Mouse (Mus musculus) heart, embryonic 10.5 days (tissue): ENCODE measurements around the gene Mef2c. TPM values are rescaled to one million over a fixed set of nuclear protein-coding genes. Genes with fewer than 3 reads are reported as not detected.

ENCODE experiments used
- DNase-seq: peaks from one replicate; pipeline ENCODE4 v3.0.0-alpha.2; 2017; ENCODE audit warnings: low spot score
- H3K27ac ChIP-seq: fragments of 300-500 bp; sonication (generic); 2 replicates; pipeline ENCODE4 v1.5.1; 2016; ENCODE audit warnings: mild to moderate bottlenecking
- H3K27me3 ChIP-seq: fragments of 300-500 bp; sonication (generic); 2 replicates; pipeline ENCODE4 v1.6.1; 2016; ENCODE audit warnings: mild to moderate bottlenecking; ENCODE audit not compliant: poor library complexity, insufficient read depth, severe bottlenecking
- H3K36me3 ChIP-seq: fragments of 300-500 bp; sonication (generic); 2 replicates; pipeline ENCODE4 v1.6.1; 2016; ENCODE audit warnings: mild to moderate bottlenecking, moderate library complexity
- H3K4me1 ChIP-seq: fragments of 300-500 bp; sonication (generic); 2 replicates; pipeline ENCODE4 v1.6.1; 2016; ENCODE audit warnings: mild to moderate bottlenecking
- H3K4me3 ChIP-seq: fragments of 300-500 bp; sonication (generic); 2 replicates; pipeline ENCODE4 v1.5.1; 2016; ENCODE audit warnings: mild to moderate bottlenecking, moderate library complexity
- H3K9me3 ChIP-seq: fragments of 300-500 bp; sonication (generic); 2 replicates; pipeline ENCODE4 v1.6.1; 2016; ENCODE audit warnings: mild to moderate bottlenecking, moderate library complexity
- WGBS: fragments of 180-500 bp; shearing (Covaris S2); methylation state at CpG from one replicate; pipeline ENCODE4 v1.1.7; 2016; 5-methylcytosine and 5-hydroxymethylcytosine counted together
- polyA plus RNA-seq: library from polyadenylated mRNA; unstranded; fragments of >200 nt; fragmentation: Nextera tagmentation; extraction: Ambion mirVana; gene quantifications from 2 replicates; pipeline ENCODE4 v1.2.1, GENCODE M21; 2016

Mef2c gene
- polyA plus RNA-seq, 1 experiment from 2014 or later = 100 TPM

GRCm38 (mm10) chr13:83608851-83609516 is 105.2 kb downstream of the Mef2c start:
- H3K4me1 ChIP-seq = peaks cover 26% of the 10 kb centered on the region
- H3K36me3 ChIP-seq = no peaks in the 10 kb centered on the region
- DNase-seq = no peak
- H3K9me3 ChIP-seq = no peaks in the 10 kb centered on the region
- WGBS = 75% methylated on average over 3 of the region's 3 CpGs
- H3K27me3 ChIP-seq = no peaks in the 10 kb centered on the region
- H3K4me3 ChIP-seq = no peak overlapping the region
- peak overlapping the region; percentile 42; the same call in 1 of the 2 replicates for H3K27ac ChIP-seq

- H3K27me3 ChIP-seq = no peaks in the 10 kb centered on the region
- no peak for DNase-seq
- 74% methylated on average over 3 of the region's 3 CpGs for WGBS
- H3K36me3 ChIP-seq = no peaks in the 10 kb centered on the region
- no peak overlapping the region for H3K27ac ChIP-seq
- H3K4me1 ChIP-seq = peaks cover 23% of the 10 kb centered on the region
- no peak overlapping the region for H3K4me3 ChIP-seq
- no peaks in the 10 kb centered on the region for H3K9me3 ChIP-seq
Observed at GRCm38 (mm10) chr13:83609517-83609878, 105.7 kb downstream of the Mef2c start.

- H3K27me3 ChIP-seq = no peaks in the 10 kb centered on the region
- WGBS = 83% methylated on average over 8 of the region's 8 CpGs
Observed at GRCm38 (mm10) chr13:83610124-83610523, 106.3 kb downstream of the Mef2c start.

GRCm38 (mm10) chr13:83612195-83612594 is 108.4 kb downstream of the Mef2c start:
- no peak for DNase-seq
- Histone ChIP-seq H3K27me3 (no peaks in the 10 kb centered on the region), H3K4me1 (peaks cover 12% of the 10 kb centered on the region; the same call in 1 of the 2 replicates), H3K4me3 (no peak overlapping the region), H3K27ac (no peak overlapping the region), H3K36me3 (no peaks in the 10 kb centered on the region), H3K9me3 (no peaks in the 10 kb centered on the region)
- 74% methylated on average over 1 of the region's 1 CpGs for WGBS

More at GRCm38 (mm10) chr13:83610124-83610523, 106.3 kb downstream of the Mef2c start:
- no peak overlapping the region for H3K27ac ChIP-seq
- no peak for DNase-seq
- H3K4me3 ChIP-seq = no peak overlapping the region
- H3K4me1 ChIP-seq = peaks cover 18% of the 10 kb centered on the region; the same call in 1 of the 2 replicates
- no peaks in the 10 kb centered on the region for H3K36me3 ChIP-seq
- no peaks in the 10 kb centered on the region for H3K9me3 ChIP-seq

- no peak for DNase-seq
- Histone ChIP-seq H3K27ac (no peak overlapping the region), H3K27me3 (no peaks in the 10 kb centered on the region), H3K36me3 (no peaks in the 10 kb centered on the region), H3K9me3 (no peaks in the 10 kb centered on the region), H3K4me1 (no peaks in the 10 kb centered on the region), H3K4me3 (no peak overlapping the region)
- WGBS = 85% methylated on average over 3 of the region's 3 CpGs
Observed at GRCm38 (mm10) chr13:83615875-83616274, 112.0 kb downstream of the Mef2c start.

- Histone ChIP-seq H3K27me3 (no peaks in the 10 kb centered on the region), H3K36me3 (peaks cover 7% of the 10 kb centered on the region; the same call in 1 of the 2 replicates), H3K4me1 (no peaks in the 10 kb centered on the region; the same call in 1 of the 2 replicates), H3K9me3 (no peaks in the 10 kb centered on the region), H3K27ac (no peak overlapping the region), H3K4me3 (no peak overlapping the region)
- no peak for DNase-seq
- 91% methylated on average over 4 of the region's 4 CpGs for WGBS
Observed at GRCm38 (mm10) chr13:83624651-83625050, 120.8 kb downstream of the Mef2c start.

GRCm38 (mm10) chr13:83627429-83627828 is 123.6 kb downstream of the Mef2c start:
- Histone ChIP-seq H3K4me3 (no peak overlapping the region), H3K27me3 (no peaks in the 10 kb centered on the region), H3K36me3 (peaks cover 7% of the 10 kb centered on the region; the same call in 1 of the 2 replicates), H3K4me1 (no peaks in the 10 kb centered on the region; the same call in 1 of the 2 replicates), H3K27ac (no peak overlapping the region), H3K9me3 (no peaks in the 10 kb centered on the region)
- WGBS = 84% methylated on average over 4 of the region's 4 CpGs
- no peak for DNase-seq

- Histone ChIP-seq H3K36me3 (peaks cover 12% of the 10 kb centered on the region), H3K9me3 (no peaks in the 10 kb centered on the region), H3K4me1 (no peaks in the 10 kb centered on the region; the same call in 1 of the 2 replicates), H3K4me3 (no peak overlapping the region), H3K27me3 (no peaks in the 10 kb centered on the region), H3K27ac (no peak overlapping the region)
- no peak for DNase-seq
- 38% methylated on average over 3 of the region's 3 CpGs for WGBS
Observed at GRCm38 (mm10) chr13:83628139-83628538, 124.3 kb downstream of the Mef2c start.

GRCm38 (mm10) chr13:83633155-83633554 is 129.3 kb downstream of the Mef2c start:
- Histone ChIP-seq H3K27ac (no peak overlapping the region), H3K4me3 (no peak overlapping the region), H3K4me1 (no peaks in the 10 kb centered on the region; the same call in 1 of the 2 replicates), H3K9me3 (no peaks in the 10 kb centered on the region), H3K36me3 (peaks cover 15% of the 10 kb centered on the region), H3K27me3 (no peaks in the 10 kb centered on the region)
- DNase-seq = no peak
- 87% methylated on average over 5 of the region's 5 CpGs for WGBS

- DNase-seq = no peak
- 58% methylated on average over 7 of the region's 7 CpGs for WGBS
Observed at GRCm38 (mm10) chr13:83635218-83635617, 131.4 kb downstream of the Mef2c start.

GRCm38 (mm10) chr13:83637666-83638065 is 133.8 kb downstream of the Mef2c start:
- 94% methylated on average over 3 of the region's 3 CpGs for WGBS
- DNase-seq = no peak
- Histone ChIP-seq H3K27ac (no peak overlapping the region), H3K4me3 (no peak overlapping the region), H3K36me3 (peaks cover 23% of the 10 kb centered on the region), H3K4me1 (no peaks in the 10 kb centered on the region), H3K27me3 (no peaks in the 10 kb centered on the region), H3K9me3 (no peaks in the 10 kb centered on the region)

More at GRCm38 (mm10) chr13:83635218-83635617, 131.4 kb downstream of the Mef2c start:
- Histone ChIP-seq H3K27ac (no peak overlapping the region), H3K4me3 (no peak overlapping the region), H3K27me3 (no peaks in the 10 kb centered on the region), H3K9me3 (no peaks in the 10 kb centered on the region), H3K36me3 (peaks cover 23% of the 10 kb centered on the region), H3K4me1 (no peaks in the 10 kb centered on the region)

GRCm38 (mm10) chr13:83638735-83639134 is 134.9 kb downstream of the Mef2c start:
- no peak overlapping the region for H3K27ac ChIP-seq
- WGBS = 86% methylated on average over 3 of the region's 3 CpGs
- H3K9me3 ChIP-seq = no peaks in the 10 kb centered on the region
- DNase-seq = no peak
- no peaks in the 10 kb centered on the region for H3K4me1 ChIP-seq
- H3K27me3 ChIP-seq = no peaks in the 10 kb centered on the region
- H3K36me3 ChIP-seq = peaks cover 12% of the 10 kb centered on the region; the same call in 1 of the 2 replicates
- no peak overlapping the region for H3K4me3 ChIP-seq

GRCm38 (mm10) chr13:83649051-83649450 is 145.2 kb downstream of the Mef2c start:
- H3K4me3 ChIP-seq = no peak overlapping the region
- H3K9me3 ChIP-seq = no peaks in the 10 kb centered on the region
- no peak for DNase-seq
- no peak overlapping the region for H3K27ac ChIP-seq
- 87% methylated on average over 3 of the region's 3 CpGs for WGBS
- H3K27me3 ChIP-seq = no peaks in the 10 kb centered on the region
- 0 out of 2 replicates have a peak, but pooled peaks cover 5% of the 10 kb centered on the region for H3K4me1 ChIP-seq
- peaks cover 7% of the 10 kb centered on the region; the same call in 1 of the 2 replicates for H3K36me3 ChIP-seq
